Mouse (Mus musculus) forebrain, embryonic 11.5 days (tissue): ENCODE data around the gene Kdm7a. TPM values are rescaled to one million over a fixed set of nuclear protein-coding genes. Genes with fewer than 3 reads are reported as not detected.

Experiments
- ATAC-seq: fragments of 200-750 bp; cut with Nextera tagmentation; replicated peaks from 2 replicates; pipeline ENCODE4 v1.8.0; 2017; ENCODE audit warnings: moderate TSS enrichment; ENCODE audit not compliant: low FRiP score
- DNase-seq: peaks from one replicate; pipeline ENCODE4 v3.0.0-alpha.2; 2017; ENCODE audit warnings: low spot score
- H3K27ac ChIP-seq: fragments of 300-500 bp; sonication (generic); 2 replicates; pipeline ENCODE4 v1.5.1; 2014; ENCODE audit warnings: low read depth, low read length
- H3K27me3 ChIP-seq: fragments of 300-500 bp; sonication (generic); 2 replicates; pipeline ENCODE4 v1.6.1; 2014; ENCODE audit warnings: mild to moderate bottlenecking, low read length, mixed read lengths; ENCODE audit not compliant: control insufficient read depth, insufficient read depth
- H3K36me3 ChIP-seq: fragments of 300-500 bp; sonication (generic); 2 replicates; pipeline ENCODE4 v1.6.1; 2014; ENCODE audit warnings: mild to moderate bottlenecking, low read length, moderate library complexity, mixed read lengths; ENCODE audit not compliant: control insufficient read depth, insufficient read depth
- H3K4me1 ChIP-seq: fragments of 300-500 bp; sonication (generic); replicated peaks from 2 replicates; pipeline ENCODE4 v1.6.1; 2014; ENCODE audit warnings: low read length, mixed read lengths; ENCODE audit not compliant: control insufficient read depth, insufficient read depth
- H3K4me2 ChIP-seq: fragments of 300-500 bp; sonication (generic); 2 replicates; pipeline ENCODE4 v1.6.1; 2014; ENCODE audit warnings: low read depth, mild to moderate bottlenecking, low read length, moderate library complexity, mixed read lengths; ENCODE audit not compliant: severe bottlenecking
- H3K4me3 ChIP-seq: fragments of 300-500 bp; sonication (generic); 2 replicates; pipeline ENCODE4 v1.5.1; 2014; ENCODE audit warnings: low read depth, low read length
- H3K9ac ChIP-seq: fragments of 300-500 bp; sonication (generic); 2 replicates; pipeline ENCODE4 v1.6.1; 2014; ENCODE audit warnings: low read length
- H3K9me3 ChIP-seq: fragments of 300-500 bp; sonication (generic); 2 replicates; pipeline ENCODE4 v1.6.1; 2016; ENCODE audit warnings: low read length, mixed read lengths; ENCODE audit not compliant: control insufficient read depth
- WGBS: fragments of 180-500 bp; shearing (Covaris S2); extraction: QIAGEN DNeasy Blood & Tissue Kit; methylation state at CpG from one replicate; pipeline ENCODE4 v1.1.7; 2014; 5-methylcytosine and 5-hydroxymethylcytosine counted together
- polyA plus RNA-seq: library from polyadenylated mRNA; unstranded; fragments of >200 nt; fragmentation: Nextera tagmentation; extraction: Ambion mirVana; gene quantifications from 2 replicates; pipeline ENCODE4 v1.2.1, GENCODE M21; 2014

The Kdm7a gene
- polyA plus RNA-seq, 1 experiment from 2014 or later: 16.3 TPM

- H3K36me3 ChIP-seq: no peaks in the 10 kb centered on the region
- 82% methylated on average over 4 of the region's 4 CpGs for WGBS
- no peak overlapping the region for H3K4me3 ChIP-seq
- no peak overlapping the region for H3K27ac ChIP-seq
- H3K4me1 ChIP-seq: no peaks in the 10 kb centered on the region
- H3K27me3 ChIP-seq: no peaks in the 10 kb centered on the region
- no peak overlapping the region for H3K9ac ChIP-seq
- ATAC-seq (no peak), DNase-seq (no peak)
- no peaks in the 10 kb centered on the region for H3K9me3 ChIP-seq
- no peak overlapping the region for H3K4me2 ChIP-seq
Measured at GRCm38 (mm10) chr6:39104631-39105030, 102.0 kb downstream of the Kdm7a start.

Other genes with a start within 250 kb of the Kdm7a start
- 2.6 and 3.1 TPM in 2 replicates for gene Parp12, start 88.4 kb downstream of the Kdm7a start, polyA plus RNA-seq
- 36.7 and 39.4 TPM in 2 replicates for gene Slc37a3, start 170.9 kb upstream of the Kdm7a start, polyA plus RNA-seq
- 0.28 and 0.55 TPM in 2 replicates for gene Rab19, start 174.4 kb upstream of the Kdm7a start, polyA plus RNA-seq
- 91.9 and 92.6 TPM in 2 replicates for gene Mkrn1, start 213.7 kb upstream of the Kdm7a start, polyA plus RNA-seq